ENCODE assay signal across 8 mouse cellular contexts in the genomic region with DNA sequence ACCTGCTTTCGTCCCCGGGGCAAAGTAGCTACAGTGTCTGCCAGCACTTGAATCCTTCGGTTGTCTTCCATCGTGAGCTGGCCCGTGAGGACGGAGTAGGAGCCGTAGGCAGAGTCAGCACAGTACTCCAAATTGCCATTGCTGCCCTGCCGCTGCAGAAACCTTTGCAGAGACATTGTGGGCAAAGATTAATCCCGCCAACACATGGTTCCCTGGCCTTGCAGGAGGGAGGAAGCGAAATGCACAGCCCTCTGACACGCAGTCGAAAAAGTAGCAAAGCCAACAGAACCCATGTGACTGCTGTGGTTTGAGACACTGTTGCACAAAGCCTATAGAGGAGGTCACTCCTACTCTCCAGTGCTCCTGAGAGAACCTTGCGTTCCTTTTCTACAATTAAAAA. TPM values are rescaled to one million over a fixed set of nuclear protein-coding genes. Genes with fewer than 3 reads are reported as not detected.
A peak's percentile ranks its signal among the peaks of the same experiment; 100 is the strongest.
DNase-seq lines count a peak whose midpoint lies in the region; ATAC-seq and TF ChIP-seq lines count a peak whose summit lies in the region.

No protein-coding gene starts in this region.

- H3K4me2 ChIP-seq in heart, embryonic 12.5 days = no peak overlapping the region

- no peaks in the 10 kb centered on the region for H3K36me3 ChIP-seq in heart, embryonic 12.5 days

- 0 out of 2 replicates have a peak, but pooled peaks cover 6% of the 10 kb centered on the region for H3K4me1 ChIP-seq in heart, embryonic 12.5 days (replicated peaks)
- peaks cover 21% of the 10 kb centered on the region for H3K4me1 ChIP-seq in bone marrow macrophage, adult 2 months (ENCODE audit: control insufficient read depth, insufficient read depth, low read length)

- H3K27ac ChIP-seq in heart, embryonic 12.5 days (ENCODE audit: poor library complexity, severe bottlenecking) = no peak overlapping the region
- H3K27ac ChIP-seq in bone marrow macrophage, adult 2 months (ENCODE audit: insufficient read depth, low read depth, low read length) = no peak overlapping the region

- H3K9ac ChIP-seq in heart, embryonic 12.5 days = no peak overlapping the region

- 85% methylated on average over 13 of the region's 13 CpGs for WGBS in heart, embryonic 12.5 days

- no peak for TF ChIP-seq POLR2A in bone marrow macrophage, adult 2 months (IDR thresholded peaks at IDR 0.05; ENCODE audit: borderline replicate concordance, low read depth, low read length)

- TF ChIP-seq CTCF in bone marrow macrophage, adult 2 months (IDR thresholded peaks at IDR 0.05; ENCODE audit: low read depth, low read length) = no peak

- no peak overlapping the region for H3K4me3 ChIP-seq in heart, embryonic 12.5 days
- peak overlapping the region; percentile 55 for H3K4me3 ChIP-seq in bone marrow macrophage, adult 2 months (ENCODE audit: insufficient read depth, low read length)

- H3K27me3 ChIP-seq in heart, embryonic 12.5 days (replicated peaks) = no peaks in the 10 kb centered on the region

- H3K9me3 ChIP-seq in heart, embryonic 12.5 days (replicated peaks) = no peaks in the 10 kb centered on the region

- DNase-seq in heart, adult 11 months = peak; percentile 96
- DNase-seq in lung, postnatal 25 days (ENCODE audit: low spot score) = peak; percentile 81
- DNase-seq in spleen, postnatal 4 days (ENCODE audit: low spot score in 2 of 2) = peak; percentile 59 to 79
- DNase-seq in gastrocnemius, postnatal 25 days = no peak
- DNase-seq in cerebellum, adult 18-20 months = no peak
- no peak for DNase-seq in urinary bladder, postnatal 4 days (ENCODE audit: low spot score in 2 of 2)

- no peak for ATAC-seq in heart, embryonic 12.5 days (ENCODE audit: insufficient number of reproducible peaks, low FRiP score)

RNA-seq across cellular contexts. Expression of gene Cytip, which starts 35.5 kb away (rescaled TPM):
- 0.14 and 0.27 TPM in 2 replicates for polyA plus RNA-seq in heart, embryonic 12.5 days (2016; fragmentation: Nextera tagmentation; extraction: Ambion mirVana)
- polyA plus RNA-seq in bone marrow macrophage, adult 2 months (2012; ENCODE audit: insufficient read depth, insufficient read length, missing spikeins) = 42.8 and 54.7 TPM in 2 replicates
- total RNA-seq in gastrocnemius, postnatal 25 days (2021) = under 1 TPM; 0.31 to 0.35 TPM

Comparison
In these comparisons a context has a peak if more than half of its experiments do, and no peak if none do; other contexts are left out.
1. DNase-seq: peak in heart, adult 11 months (single experiment), lung, postnatal 25 days (single experiment) and spleen, postnatal 4 days (2 of 2); none in gastrocnemius, postnatal 25 days (single experiment), cerebellum, adult 18-20 months (0 of 2) and urinary bladder, postnatal 4 days (0 of 2).
2. RNA of gene Cytip, which starts 35.5 kb away (polyA plus RNA-seq): 42.8 to 54.7 TPM in bone marrow macrophage, adult 2 months; 0.14 to 0.27 TPM in heart, embryonic 12.5 days; every median in the first group is over 10 times any median in the second.